Mouse (Mus musculus) splenic B cell, adult 2 months (primary cell): ENCODE measurements around the gene Fnbp1.

Source experiments
- DNase-seq: peaks from one replicate; pipeline ENCODE4 v3.0.0-alpha.2; 2011; ENCODE audit warnings: low read depth, low spot score
- H3K27me3 ChIP-seq: 2 replicates; pipeline ENCODE4 v1.6.1; 2012; ENCODE audit warnings: mild to moderate bottlenecking, low read length, moderate library complexity, mixed read lengths; ENCODE audit not compliant: control insufficient read depth, poor library complexity, insufficient read depth, severe bottlenecking
- H3K36me3 ChIP-seq: 2 replicates; pipeline ENCODE4 v1.6.1; 2012; ENCODE audit warnings: mild to moderate bottlenecking, low read length, moderate library complexity, mixed read lengths; ENCODE audit not compliant: control insufficient read depth, poor library complexity, insufficient read depth, severe bottlenecking

The Fnbp1 gene

DNA sequence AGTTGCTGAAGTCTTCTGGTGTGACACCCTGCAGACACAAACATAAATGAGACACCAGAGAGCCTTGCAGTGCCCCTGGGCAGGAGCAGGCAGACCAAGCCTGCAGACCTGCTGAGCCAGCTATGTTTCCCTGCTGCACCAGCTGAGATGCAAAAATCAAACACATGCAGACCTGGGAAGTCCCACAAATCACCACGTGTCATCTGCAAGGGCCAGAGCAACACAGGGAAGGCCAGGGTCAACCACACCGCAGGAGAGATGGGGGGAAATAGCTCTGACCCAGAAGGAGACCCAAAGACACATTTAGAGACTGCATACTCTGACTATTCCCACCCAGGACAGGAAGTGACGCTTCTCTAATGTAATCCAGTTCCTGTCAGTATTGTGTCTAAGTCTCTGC lies 101.3 kb downstream of the Fnbp1 start:
- no peaks in the 10 kb centered on the region for H3K27me3 ChIP-seq
- DNase-seq = no peak
- H3K36me3 ChIP-seq = peaks cover 14% of the 10 kb centered on the region

DNA sequence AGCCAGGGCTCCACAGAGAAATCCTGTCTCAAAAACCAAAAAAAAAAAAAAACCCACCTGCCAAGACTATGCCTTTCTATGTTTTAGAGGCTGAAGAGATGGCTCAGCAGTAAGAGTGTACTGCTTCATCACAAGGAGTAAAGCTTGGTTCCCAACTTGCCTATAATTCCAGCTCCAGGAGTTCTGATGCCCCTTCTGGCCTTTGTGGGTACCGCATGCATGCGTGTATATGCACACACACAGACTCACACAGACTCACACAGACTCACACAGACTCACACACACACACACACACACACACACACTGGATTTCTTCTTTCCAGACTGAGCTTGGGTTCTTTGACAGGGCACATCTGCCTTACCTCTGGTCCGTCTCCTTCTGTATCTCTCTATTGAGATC lies 101.8 kb downstream of the Fnbp1 start:
- DNase-seq = no peak
- no peaks in the 10 kb centered on the region for H3K27me3 ChIP-seq
- H3K36me3 ChIP-seq = peaks cover 14% of the 10 kb centered on the region

DNA sequence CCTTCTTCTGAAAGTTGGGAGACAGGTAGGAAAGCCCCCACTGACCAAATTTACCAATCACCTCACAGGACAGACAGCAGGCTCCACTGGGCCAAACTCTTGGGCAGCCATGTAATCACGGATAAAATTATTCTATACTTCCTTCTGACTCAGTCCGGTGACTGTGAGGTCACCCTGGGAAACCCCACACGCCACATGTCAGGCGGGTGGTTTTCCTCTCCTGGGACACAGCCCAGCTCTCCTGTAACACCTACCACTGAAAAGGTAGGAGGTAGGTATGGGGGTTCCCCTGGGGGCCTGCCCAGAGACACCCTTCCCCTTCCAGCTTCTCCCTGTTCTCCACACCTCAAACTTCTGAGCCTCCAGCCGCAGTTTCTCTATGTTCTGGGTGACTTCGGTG lies 105.0 kb downstream of the Fnbp1 start:
- no peaks in the 10 kb centered on the region for H3K27me3 ChIP-seq
- DNase-seq = peak; percentile 85
- H3K36me3 ChIP-seq = peaks cover 2% of the 10 kb centered on the region

- DNase-seq = no peak
- Histone ChIP-seq H3K36me3 (peaks cover 4% of the 10 kb centered on the region), H3K27me3 (no peaks in the 10 kb centered on the region)
Measured at GRCm38 (mm10) chr2:31031972-31032371, 109.8 kb downstream of the Fnbp1 start.

GRCm38 (mm10) chr2:31026642-31027041 lies 115.2 kb downstream of the Fnbp1 start:
- H3K27me3 ChIP-seq = no peaks in the 10 kb centered on the region
- peaks cover 2% of the 10 kb centered on the region; the same call in 1 of the 2 replicates for H3K36me3 ChIP-seq
- no peak for DNase-seq

GRCm38 (mm10) chr2:31025458-31025857 lies 116.3 kb downstream of the Fnbp1 start:
- H3K27me3 ChIP-seq = no peaks in the 10 kb centered on the region
- peaks cover 2% of the 10 kb centered on the region; the same call in 1 of the 2 replicates for H3K36me3 ChIP-seq
- DNase-seq = peak; percentile 15

DNA sequence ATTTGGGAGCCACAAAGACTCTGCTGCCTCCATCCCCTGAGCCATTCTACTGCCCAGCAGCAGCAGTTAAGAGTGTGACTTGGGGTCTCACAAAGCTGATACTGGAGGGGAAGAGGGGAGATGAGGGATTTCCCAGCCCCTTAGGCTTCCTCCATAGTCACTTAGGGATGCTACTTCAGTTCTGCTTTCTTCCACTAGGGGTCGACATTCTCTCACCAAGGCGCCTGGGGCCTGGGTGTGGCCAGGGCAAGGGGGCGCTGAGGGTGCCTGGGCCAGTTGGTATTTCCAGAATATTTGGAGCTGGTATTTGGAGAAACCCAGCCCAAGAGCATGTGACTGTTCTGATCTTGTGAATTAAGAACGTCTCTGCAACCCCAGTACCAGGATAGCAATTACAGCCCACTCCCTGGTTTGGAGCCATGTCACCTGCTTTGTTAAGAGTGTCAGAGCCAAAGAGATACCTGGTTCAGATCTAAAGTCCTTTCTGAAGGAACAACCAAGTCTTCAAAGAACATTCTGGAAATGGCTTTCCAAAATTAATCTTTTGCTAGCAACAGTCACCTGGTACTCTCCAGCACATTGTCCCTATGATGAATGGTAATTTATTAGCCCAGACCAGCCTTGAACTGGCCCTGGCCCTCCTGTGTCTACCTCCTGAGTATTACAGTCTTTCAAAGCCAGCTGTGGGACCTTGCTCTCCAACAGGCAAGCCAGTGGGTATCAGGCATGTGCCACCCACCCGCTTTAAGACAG lies 117.0 kb downstream of the Fnbp1 start:
- Histone ChIP-seq H3K27me3 (no peaks in the 10 kb centered on the region), H3K36me3 (peaks cover 2% of the 10 kb centered on the region; the same call in 1 of the 2 replicates)
- DNase-seq = peak; percentile 80

GRCm38 (mm10) chr2:31023940-31024339 lies 117.9 kb downstream of the Fnbp1 start:
- DNase-seq = no peak
- no peaks in the 10 kb centered on the region for H3K36me3 ChIP-seq
- no peaks in the 10 kb centered on the region for H3K27me3 ChIP-seq

GRCm38 (mm10) chr2:31020202-31020601 lies 121.6 kb downstream of the Fnbp1 start:
- no peak for DNase-seq
- no peaks in the 10 kb centered on the region for H3K27me3 ChIP-seq
- no peaks in the 10 kb centered on the region for H3K36me3 ChIP-seq

GRCm38 (mm10) chr2:31019011-31019410 lies 122.8 kb downstream of the Fnbp1 start:
- H3K36me3 ChIP-seq = no peaks in the 10 kb centered on the region
- DNase-seq = no peak
- no peaks in the 10 kb centered on the region for H3K27me3 ChIP-seq

DNA sequence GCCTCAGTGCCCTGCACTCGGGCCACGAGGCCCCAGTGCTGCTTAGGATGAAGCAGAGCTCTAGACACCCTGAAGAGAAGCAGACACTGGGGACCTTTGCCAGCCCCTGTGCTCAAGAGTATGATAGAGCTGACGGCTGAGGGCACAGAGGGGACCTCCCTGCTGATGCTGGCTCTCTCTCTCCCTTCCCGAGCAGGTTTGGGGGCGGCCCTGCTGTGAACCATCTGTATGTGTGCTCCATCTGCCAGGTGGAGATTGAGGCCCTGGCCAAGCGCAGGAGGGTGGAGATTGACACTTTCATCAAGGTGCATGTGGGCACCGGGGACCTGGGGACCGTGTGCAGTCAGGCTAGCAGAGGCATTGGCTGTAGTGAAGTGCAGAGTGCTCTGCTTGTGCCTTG lies 123.3 kb downstream of the Fnbp1 start:
- H3K27me3 ChIP-seq = no peaks in the 10 kb centered on the region

DNA sequence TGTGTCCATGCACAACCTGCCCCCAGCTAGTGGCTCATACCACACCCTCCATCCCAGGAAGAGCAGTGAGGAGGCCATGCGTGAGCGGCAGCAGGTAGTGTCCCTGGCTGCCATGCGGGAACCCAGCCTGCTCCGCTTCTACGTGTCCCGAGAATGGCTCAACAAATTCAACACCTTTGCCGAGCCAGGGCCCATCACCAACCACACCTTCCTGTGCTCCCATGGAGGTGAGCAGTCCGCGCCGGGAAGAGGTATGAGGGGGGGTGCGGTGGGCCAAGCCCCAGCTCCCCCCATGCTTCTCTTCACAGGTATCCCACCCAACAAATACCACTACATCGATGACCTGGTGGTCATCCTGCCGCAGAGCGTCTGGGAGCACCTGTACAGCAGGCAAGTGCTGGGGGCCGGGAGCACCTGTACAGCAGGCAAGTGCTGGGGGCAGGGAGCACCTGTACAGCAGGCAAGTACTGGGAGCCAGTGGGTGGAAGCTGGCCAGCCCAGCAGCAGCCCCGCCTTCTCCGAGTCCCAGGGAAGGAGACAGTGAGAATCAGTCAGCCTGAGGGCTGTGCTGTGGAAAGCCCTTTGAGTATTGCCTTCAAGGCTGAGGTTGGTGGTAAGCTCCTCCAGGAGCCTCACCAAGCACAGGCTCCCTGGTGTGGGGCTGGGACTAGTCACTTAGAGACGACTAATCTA lies 124.0 kb downstream of the Fnbp1 start:
- no peaks in the 10 kb centered on the region for H3K27me3 ChIP-seq
- H3K36me3 ChIP-seq = no peaks in the 10 kb centered on the region
- no peak for DNase-seq

More for the DNA sequence above, 123.3 kb downstream of the Fnbp1 start:
- no peak for DNase-seq
- no peaks in the 10 kb centered on the region for H3K36me3 ChIP-seq

DNA sequence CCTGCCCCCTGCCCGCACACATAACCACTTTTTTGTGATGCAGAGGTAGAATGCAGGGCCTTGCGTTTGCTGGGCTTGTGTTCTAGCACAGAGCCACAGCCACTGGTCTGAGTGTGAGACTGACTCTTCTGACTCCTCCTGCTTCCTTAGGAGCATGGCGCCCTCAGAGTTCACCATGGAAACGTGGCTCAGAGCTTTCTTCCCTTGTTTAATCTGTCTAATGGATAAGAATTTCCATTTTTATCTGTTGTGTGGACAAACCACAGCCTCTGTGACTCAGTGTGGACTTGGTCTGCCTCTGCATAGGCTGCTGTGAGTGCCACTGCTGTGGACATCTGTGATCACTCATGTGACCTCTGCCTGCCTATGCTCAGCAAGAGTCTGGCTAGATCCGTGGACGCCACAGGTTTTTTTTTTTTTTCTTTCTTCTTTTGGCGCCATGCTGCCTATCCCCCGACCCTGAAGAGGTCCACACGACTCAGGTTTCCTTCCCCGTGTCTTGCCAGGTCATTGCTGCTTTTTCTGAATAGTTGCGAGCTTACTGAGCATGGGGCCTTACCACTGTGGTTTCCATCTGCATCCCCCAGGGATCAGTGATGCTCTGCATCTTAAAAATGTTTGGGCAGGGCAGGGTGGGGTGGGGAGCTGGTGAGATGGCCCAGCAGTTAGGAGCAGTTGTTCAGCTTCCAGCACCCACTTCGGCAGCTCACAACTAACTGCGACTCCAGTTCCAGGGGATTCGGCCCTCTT lies 128.3 kb downstream of the Fnbp1 start:
- H3K36me3 ChIP-seq = no peaks in the 10 kb centered on the region
- no peaks in the 10 kb centered on the region for H3K27me3 ChIP-seq
- no peak for DNase-seq

DNA sequence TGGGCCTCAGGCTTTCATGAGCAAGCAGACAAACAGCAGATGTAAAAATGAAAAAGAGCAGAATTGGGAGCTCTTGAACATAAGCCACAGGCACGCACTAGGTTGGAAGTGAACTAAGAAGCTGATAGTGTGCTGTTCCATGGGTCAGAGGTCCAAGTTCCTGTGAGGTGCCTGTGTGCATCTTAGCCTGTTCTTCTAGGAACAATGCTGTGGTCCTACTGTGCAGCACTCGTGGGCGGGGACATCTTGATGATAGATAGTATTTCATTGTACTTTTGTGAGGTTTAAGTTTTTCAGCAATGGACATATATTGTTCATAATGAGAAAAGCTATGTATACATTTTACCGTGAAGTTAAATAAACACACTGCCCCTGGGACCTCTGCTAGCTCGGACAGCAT lies 134.6 kb downstream of the Fnbp1 start:
- no peak for DNase-seq
- H3K36me3 ChIP-seq = no peaks in the 10 kb centered on the region; the same call in 1 of the 2 replicates
- no peaks in the 10 kb centered on the region for H3K27me3 ChIP-seq

GRCm38 (mm10) chr2:31006434-31006833 lies 135.4 kb downstream of the Fnbp1 start:
- no peaks in the 10 kb centered on the region; the same call in 1 of the 2 replicates for H3K36me3 ChIP-seq
- no peak for DNase-seq
- no peaks in the 10 kb centered on the region for H3K27me3 ChIP-seq
